Mouse (Mus musculus) intestine, embryonic 16.5 days (tissue): Measurements from ENCODE around the gene Tbc1d30. TPM values are rescaled to one million over a fixed set of nuclear protein-coding genes. Genes with fewer than 3 reads are reported as not detected.

ENCODE experiments used
- ATAC-seq: fragments of 200-750 bp; cut with Nextera tagmentation; 2 replicates; pipeline ENCODE4 v1.8.0; 2017; ENCODE audit warnings: moderate TSS enrichment, moderate library complexity
- H3K27ac ChIP-seq: fragments of 300-500 bp; sonication (generic); 2 replicates; pipeline ENCODE4 v1.5.1; 2014; ENCODE audit warnings: mild to moderate bottlenecking, low read length
- H3K27me3 ChIP-seq: fragments of 300-500 bp; sonication (generic); replicated peaks from 2 replicates; pipeline ENCODE4 v1.6.1; 2014; ENCODE audit warnings: low read length, control low read depth, mixed read lengths; ENCODE audit not compliant: control insufficient read depth, insufficient read depth
- H3K36me3 ChIP-seq: fragments of 300-500 bp; sonication (generic); 2 replicates; pipeline ENCODE4 v1.6.1; 2014; ENCODE audit warnings: low read length, control low read depth; ENCODE audit not compliant: control insufficient read depth, insufficient read depth
- H3K4me1 ChIP-seq: fragments of 300-500 bp; sonication (generic); 2 replicates; pipeline ENCODE4 v1.6.1; 2014; ENCODE audit warnings: low read length, control low read depth, mixed read lengths; ENCODE audit not compliant: control insufficient read depth, insufficient read depth
- H3K4me2 ChIP-seq: fragments of 300-500 bp; sonication (generic); 2 replicates; pipeline ENCODE4 v1.6.1; 2014; ENCODE audit warnings: low read depth, low read length, control low read depth
- H3K4me3 ChIP-seq: fragments of 300-500 bp; sonication (generic); 2 replicates; pipeline ENCODE4 v1.5.1; 2014; ENCODE audit warnings: mild to moderate bottlenecking, low read length
- H3K9ac ChIP-seq: fragments of 300-500 bp; sonication (generic); 2 replicates; pipeline ENCODE4 v1.6.1; 2014; ENCODE audit warnings: low read depth, low read length
- H3K9me3 ChIP-seq: fragments of 300-500 bp; sonication (generic); 2 replicates; pipeline ENCODE4 v1.6.1; 2016; ENCODE audit warnings: low read length, control low read depth; ENCODE audit not compliant: control insufficient read depth
- WGBS: fragments of 180-500 bp; shearing (Covaris S2); extraction: QIAGEN DNeasy Blood & Tissue Kit; methylation state at CpG from one replicate; pipeline ENCODE4 v1.1.7; 2014; 5-methylcytosine and 5-hydroxymethylcytosine counted together
- polyA plus RNA-seq: library from polyadenylated mRNA; unstranded; fragments of >200 nt; fragmentation: Nextera tagmentation; extraction: Ambion mirVana; gene quantifications from 2 replicates; pipeline ENCODE4 v1.2.1, GENCODE M21; 2015

Tbc1d30 gene
- polyA plus RNA-seq, 1 experiment from 2014 or later, result 4.3 TPM

GRCm38 (mm10) chr10:121228422-121228953, 122.6 kb downstream of the Tbc1d30 start:
- ATAC-seq, result no peak
- H3K9ac ChIP-seq, result no peak overlapping the region

GRCm38 (mm10) chr10:121227988-121228409, 123.1 kb downstream of the Tbc1d30 start:
- no peak for ATAC-seq
- Histone ChIP-seq H3K27me3 (no peaks in the 10 kb centered on the region), H3K9me3 (no peaks in the 10 kb centered on the region), H3K4me3 (no peak overlapping the region), H3K27ac (no peak overlapping the region), H3K9ac (no peak overlapping the region), H3K36me3 (no peaks in the 10 kb centered on the region), H3K4me1 (no peaks in the 10 kb centered on the region), H3K4me2 (no peak overlapping the region)
- 63% methylated on average over 16 of the region's 16 CpGs for WGBS

More at GRCm38 (mm10) chr10:121228422-121228953, 122.6 kb downstream of the Tbc1d30 start:
- H3K27ac ChIP-seq, result no peak overlapping the region
- H3K4me1 ChIP-seq, result no peaks in the 10 kb centered on the region
- H3K4me2 ChIP-seq, result no peak overlapping the region
- no peaks in the 10 kb centered on the region for H3K9me3 ChIP-seq
- no peaks in the 10 kb centered on the region for H3K27me3 ChIP-seq
- H3K36me3 ChIP-seq, result no peaks in the 10 kb centered on the region
- H3K4me3 ChIP-seq, result no peak overlapping the region
- 83% methylated on average over 15 of the region's 15 CpGs for WGBS

DNA sequence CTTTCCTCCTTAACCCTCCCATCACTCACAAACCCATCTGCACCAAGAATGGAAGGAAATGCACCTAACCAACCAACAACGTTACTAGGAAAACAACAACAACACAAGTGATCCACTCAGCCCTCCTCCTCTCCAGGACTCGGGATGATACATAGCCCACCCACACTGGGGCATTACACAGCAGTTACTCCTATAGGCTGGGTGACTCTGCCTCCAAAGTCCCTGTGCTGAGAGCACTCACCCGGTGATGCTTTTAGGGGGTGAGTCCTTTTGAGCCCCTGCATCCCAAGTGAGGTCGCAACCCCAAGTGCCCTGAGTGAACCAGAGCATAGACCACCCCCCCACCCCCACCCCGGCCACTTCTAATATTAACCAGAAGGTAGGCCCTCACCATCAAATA, 123.7 kb downstream of the Tbc1d30 start:
- Histone ChIP-seq H3K27me3 (no peaks in the 10 kb centered on the region), H3K27ac (no peak overlapping the region), H3K4me2 (no peak overlapping the region), H3K4me1 (no peaks in the 10 kb centered on the region), H3K9ac (no peak overlapping the region), H3K36me3 (no peaks in the 10 kb centered on the region), H3K4me3 (no peak overlapping the region), H3K9me3 (no peaks in the 10 kb centered on the region)
- WGBS, result 86% methylated on average over 5 of the region's 5 CpGs
- no peak for ATAC-seq

DNA sequence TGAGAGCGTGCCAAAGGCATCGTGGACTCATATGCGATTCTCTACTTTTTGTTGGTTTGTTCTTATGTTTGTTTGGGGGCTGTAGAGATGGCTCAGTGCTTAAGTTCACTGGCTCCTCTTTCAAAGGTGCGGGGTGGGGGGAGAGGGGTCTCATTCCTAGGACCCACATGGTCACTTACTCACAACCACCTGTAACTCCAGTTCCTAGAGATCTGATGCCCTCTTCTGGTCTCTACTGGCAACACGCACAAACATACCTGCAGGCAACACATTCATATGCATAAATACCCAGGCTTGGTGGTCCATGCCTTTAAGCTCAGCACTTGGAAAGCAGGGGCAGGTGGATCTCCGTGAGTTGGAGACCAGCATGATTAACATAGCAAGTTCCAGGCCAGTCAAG, 125.4 kb downstream of the Tbc1d30 start:
- no peaks in the 10 kb centered on the region for H3K9me3 ChIP-seq
- H3K4me3 ChIP-seq, result no peak overlapping the region
- H3K27ac ChIP-seq, result no peak overlapping the region
- 79% methylated on average over 6 of the region's 6 CpGs for WGBS
- H3K27me3 ChIP-seq, result no peaks in the 10 kb centered on the region
- no peak overlapping the region for H3K9ac ChIP-seq
- ATAC-seq, result no peak
- H3K4me1 ChIP-seq, result no peaks in the 10 kb centered on the region
- H3K4me2 ChIP-seq, result no peak overlapping the region
- H3K36me3 ChIP-seq, result no peaks in the 10 kb centered on the region

- no peaks in the 10 kb centered on the region for H3K27me3 ChIP-seq
- H3K36me3 ChIP-seq, result no peaks in the 10 kb centered on the region
- no peak for ATAC-seq
- H3K9me3 ChIP-seq, result no peaks in the 10 kb centered on the region
- WGBS, result 85% methylated on average over 4 of the region's 4 CpGs
- H3K4me3 ChIP-seq, result no peak overlapping the region
- H3K9ac ChIP-seq, result no peak overlapping the region
- no peak overlapping the region for H3K4me2 ChIP-seq
- no peaks in the 10 kb centered on the region for H3K4me1 ChIP-seq
- no peak overlapping the region for H3K27ac ChIP-seq
Measured at GRCm38 (mm10) chr10:121222881-121223280, 128.2 kb downstream of the Tbc1d30 start.

DNA sequence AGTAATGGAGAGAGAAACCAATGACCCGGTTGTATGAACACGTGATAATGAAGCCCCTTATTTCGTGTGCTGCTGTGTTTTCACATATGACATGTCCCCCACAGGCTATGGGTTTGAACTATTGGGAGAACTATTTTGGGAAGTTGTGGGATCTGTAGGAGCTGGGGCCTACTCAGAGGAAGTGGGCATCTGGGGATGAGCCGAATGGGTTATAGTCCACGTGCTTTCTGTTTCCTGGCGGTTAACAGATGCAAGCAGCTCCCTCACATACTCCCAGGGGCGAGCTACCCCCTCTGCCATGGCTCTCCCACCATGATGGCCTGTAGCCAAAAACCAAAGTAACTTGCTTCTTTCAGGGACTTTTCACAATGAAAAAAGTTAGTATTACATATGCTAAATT, 132.5 kb downstream of the Tbc1d30 start:
- Histone ChIP-seq H3K4me1 (no peaks in the 10 kb centered on the region), H3K4me3 (no peak overlapping the region), H3K36me3 (no peaks in the 10 kb centered on the region), H3K4me2 (no peak overlapping the region), H3K27ac (no peak overlapping the region), H3K9ac (no peak overlapping the region), H3K27me3 (no peaks in the 10 kb centered on the region), H3K9me3 (no peaks in the 10 kb centered on the region)
- no peak for ATAC-seq
- 81% methylated on average over 7 of the region's 7 CpGs for WGBS

DNA sequence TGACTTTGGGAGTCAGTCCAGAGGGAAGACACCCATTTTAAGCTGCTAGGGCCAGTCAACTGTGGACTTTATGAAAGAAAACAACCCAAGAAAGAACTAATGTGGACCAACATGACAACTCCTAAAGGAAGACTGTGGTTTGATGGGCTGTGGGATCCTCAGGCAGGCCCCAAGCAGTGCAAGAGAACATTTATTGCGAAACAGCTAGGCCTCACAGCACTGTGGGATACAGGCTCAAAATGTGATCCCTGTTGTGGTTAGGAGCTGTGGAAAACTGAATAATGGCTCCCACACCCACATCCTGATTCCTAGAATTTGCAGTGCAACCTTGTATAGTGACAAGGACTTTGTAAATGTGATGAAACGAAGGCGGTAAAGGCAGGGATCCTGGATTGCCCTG, 134.3 kb downstream of the Tbc1d30 start:
- Histone ChIP-seq H3K4me1 (no peaks in the 10 kb centered on the region), H3K9me3 (no peaks in the 10 kb centered on the region), H3K36me3 (no peaks in the 10 kb centered on the region), H3K4me2 (no peak overlapping the region), H3K4me3 (no peak overlapping the region), H3K27me3 (no peaks in the 10 kb centered on the region), H3K27ac (no peak overlapping the region), H3K9ac (no peak overlapping the region)
- 93% methylated on average over 3 of the region's 3 CpGs for WGBS
- no peak for ATAC-seq

Other genes with a start within 250 kb of the Tbc1d30 start
- gene Gns, start 13.8 kb upstream of the Tbc1d30 start, polyA plus RNA-seq, result 43.3 and 50.4 TPM in 2 replicates
- 15.7 and 22.2 TPM in 2 replicates for gene Rassf3, start 125.1 kb upstream of the Tbc1d30 start, polyA plus RNA-seq
- 36.8 and 38.2 TPM in 2 replicates for gene Tbk1, start 235.5 kb upstream of the Tbc1d30 start, polyA plus RNA-seq